Mouse (Mus musculus) forelimb bud, embryonic 11.5 days (tissue): Measurements from ENCODE around the gene Nkx2-2.
"Not testable (repeated sequence)": the region's sequence is repeated elsewhere in the genome, so short reads cannot be mapped to it uniquely, and the experiment has no call there.

Experiments used
- DNase-seq: peaks from one replicate; pipeline ENCODE4 v3.0.0-alpha.2; 2012; ENCODE audit warnings: low read depth, low spot score

Gene Nkx2-2

DNA sequence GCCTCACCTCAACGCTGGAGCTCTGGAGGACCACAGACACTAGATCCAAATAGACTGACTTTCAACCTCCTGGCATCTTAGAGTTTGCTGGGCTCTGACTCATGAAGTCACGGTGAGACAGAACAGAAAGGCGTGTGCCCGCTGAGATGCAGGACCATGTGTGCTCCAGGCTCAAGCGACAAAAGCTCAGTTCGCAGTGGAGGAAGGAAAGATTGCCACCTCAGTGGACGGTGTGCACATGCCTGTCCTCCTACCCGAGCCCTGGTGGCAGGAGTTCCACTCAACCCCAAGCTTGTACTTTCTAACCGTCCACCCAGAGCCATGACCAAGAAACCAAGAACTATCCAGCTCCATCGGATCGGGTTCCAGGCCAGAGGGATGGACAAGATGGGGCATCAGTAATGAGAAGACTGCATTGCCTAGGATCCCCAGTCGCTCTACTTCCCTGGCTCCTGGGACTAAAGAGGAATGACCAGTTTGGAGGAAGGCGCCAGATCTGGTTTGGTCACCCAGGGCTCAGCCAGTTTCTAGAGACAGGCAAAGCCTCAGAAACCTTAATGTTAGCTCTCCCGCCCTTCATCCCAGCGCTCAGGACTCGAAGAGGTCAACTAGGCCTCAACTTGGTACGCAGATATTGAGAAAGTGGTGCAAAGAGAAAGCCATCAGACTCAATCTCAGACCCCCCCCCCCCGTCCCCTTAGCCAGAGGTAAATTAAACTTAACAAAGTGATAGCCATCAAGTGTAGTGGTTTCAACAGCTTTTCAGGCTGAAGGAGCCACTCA lies 11.9 kb downstream of the Nkx2-2 start:
- no peak for DNase-seq

DNA sequence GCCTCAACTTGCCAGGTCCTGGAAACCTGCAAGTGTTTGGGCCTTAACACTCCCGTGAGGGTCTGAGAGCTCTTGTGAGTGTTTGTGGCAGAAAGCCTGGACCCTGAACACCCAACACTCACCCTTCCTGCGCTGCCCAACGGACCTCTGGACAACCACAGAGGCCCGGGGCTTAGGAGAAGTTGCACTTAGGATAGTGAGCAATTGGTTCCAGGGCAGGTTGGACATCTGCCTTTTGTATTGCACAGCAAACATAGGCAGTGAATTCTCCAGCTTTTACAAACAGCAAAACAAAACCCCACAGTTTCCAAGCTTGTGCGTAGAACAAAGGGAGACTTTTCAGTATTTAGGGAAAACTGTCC lies 12.8 kb downstream of the Nkx2-2 start:
- DNase-seq = no peak

DNA sequence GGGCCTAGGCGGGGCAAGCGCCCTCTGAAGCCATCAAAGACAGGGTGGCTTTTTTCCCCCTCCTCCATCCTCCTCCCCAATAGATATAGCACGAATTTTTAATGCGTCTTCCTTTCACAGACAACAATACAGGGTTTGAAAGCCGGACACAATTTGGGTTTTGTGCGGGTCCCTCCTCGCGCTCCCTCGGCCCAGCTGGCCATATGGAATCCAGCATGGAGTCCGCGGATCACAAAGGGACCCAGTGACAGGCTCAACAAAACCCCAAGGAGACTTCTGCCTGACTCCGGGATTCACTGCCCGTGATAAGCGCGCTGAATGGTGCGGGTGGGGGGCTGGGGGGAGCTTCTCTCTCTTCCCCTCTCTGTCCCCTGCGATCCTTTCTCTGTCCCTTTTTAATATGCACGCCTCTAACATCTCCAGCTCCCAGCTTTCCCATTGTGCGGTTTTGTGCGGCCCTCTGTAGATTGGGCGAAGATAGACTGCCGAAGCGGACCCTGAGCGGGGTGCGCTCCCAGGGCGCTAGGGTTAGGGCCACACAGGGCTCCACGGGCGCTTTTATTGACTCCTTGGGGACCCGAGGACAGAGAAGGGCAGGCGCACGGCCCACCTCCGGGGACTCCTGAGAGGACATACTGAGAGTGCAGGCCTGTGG lies 13.3 kb downstream of the Nkx2-2 start:
- DNase-seq = no peak

DNA sequence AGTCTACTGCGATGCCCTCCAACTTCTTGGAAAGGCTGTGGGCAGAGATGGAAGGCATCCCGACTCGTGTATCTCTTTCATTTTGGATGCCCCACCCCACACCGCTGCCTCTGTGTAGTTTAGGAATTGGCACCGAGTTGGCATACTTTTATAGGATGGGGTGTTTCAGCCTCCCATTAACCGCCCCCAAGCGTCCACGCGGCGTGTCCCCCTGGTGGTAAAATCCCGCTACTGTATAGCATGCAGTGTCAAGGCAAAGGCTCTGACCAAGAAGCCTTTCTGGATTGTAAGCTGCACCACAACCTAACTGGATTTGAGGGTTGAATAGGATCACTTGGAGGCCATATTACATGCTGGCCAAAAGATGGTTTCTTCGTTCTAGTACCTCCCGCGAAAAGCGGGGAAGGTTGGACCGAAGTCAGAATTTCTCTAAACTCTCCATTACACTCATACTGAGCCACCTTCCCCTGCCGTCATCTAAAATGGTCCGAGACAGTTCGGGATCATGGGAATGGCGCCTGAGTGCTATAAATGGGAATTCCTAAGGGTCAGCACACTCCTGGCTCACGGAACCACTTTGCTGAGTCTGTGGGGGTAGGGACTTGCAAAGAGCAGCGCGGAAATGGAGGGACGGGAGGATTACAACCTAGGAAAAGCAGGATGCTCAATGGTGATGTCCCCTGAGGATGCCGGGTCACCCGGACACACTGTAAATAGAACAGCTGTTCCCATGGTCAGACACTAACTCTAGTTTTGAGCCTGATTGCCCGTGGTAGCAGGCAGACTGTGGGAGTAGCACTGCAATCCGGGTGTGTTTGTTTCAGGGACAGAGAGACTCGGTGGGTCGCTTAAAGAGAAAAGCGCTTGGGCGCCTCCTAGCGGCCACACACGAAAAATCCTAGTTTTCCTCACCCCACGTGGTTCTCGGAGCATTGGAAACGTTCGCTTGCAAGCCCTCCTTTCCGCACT lies 15.7 kb downstream of the Nkx2-2 start:
- peak; percentile 87 for DNase-seq

DNA sequence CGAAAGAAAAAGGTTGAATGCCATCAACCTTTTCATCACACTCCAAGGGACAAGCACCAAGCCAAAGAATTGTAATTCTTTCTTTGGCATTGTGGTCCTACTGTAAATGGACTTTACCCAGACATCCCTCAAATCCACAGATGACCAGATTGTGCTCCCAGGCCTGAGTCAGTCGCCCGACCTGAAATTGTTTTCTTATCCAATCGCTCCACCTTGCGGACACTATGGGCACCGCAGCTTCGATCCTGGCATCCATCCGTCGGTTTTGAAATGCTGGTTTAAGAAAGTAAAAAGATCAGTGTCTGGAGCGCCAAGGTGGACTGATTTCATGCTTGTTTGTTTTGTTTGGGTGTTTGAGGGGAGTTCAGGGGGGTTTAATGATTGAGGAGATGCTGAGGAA lies 16.4 kb downstream of the Nkx2-2 start:
- peak; percentile 87 for DNase-seq

DNA sequence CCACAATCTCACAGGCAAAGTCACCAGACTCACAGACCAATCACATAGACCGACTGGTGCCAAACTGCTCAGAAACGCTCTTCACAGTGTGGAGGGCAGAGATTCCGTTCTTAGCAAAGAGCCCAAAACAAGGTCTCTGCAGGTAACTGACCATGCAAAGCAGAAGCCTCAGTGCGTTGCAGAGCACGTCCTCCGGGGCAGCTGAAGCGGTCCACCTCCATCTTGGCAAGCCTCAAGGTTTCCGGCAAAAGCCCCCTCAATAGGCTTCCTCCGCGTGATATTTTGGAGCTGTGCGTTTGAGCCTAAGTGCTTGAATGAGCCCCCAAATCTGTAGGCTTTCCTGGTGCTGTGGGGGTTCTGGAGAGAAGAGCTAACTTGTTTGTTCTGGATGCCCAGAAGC lies 18.7 kb downstream of the Nkx2-2 start:
- no peak for DNase-seq

DNA sequence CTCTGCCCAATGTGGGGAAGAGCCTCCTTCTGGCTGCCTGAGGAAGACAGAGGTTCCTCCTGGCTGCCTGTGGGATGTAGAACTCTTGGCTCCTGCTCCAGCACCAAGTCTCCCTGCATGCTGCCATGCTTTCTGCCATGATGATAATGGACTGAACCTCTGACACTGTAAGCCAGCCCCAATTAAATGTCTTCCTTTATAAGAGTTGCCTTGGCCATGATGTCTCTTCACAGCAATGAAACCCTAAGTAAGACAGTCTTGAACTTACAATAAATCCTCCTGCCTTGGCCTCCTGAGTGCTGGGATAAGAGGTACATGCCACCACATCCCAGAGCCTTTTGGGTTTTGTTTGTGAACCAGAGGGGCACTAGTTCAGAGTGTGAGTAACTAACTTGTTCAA lies 20.3 kb downstream of the Nkx2-2 start:
- DNase-seq = no peak

DNA sequence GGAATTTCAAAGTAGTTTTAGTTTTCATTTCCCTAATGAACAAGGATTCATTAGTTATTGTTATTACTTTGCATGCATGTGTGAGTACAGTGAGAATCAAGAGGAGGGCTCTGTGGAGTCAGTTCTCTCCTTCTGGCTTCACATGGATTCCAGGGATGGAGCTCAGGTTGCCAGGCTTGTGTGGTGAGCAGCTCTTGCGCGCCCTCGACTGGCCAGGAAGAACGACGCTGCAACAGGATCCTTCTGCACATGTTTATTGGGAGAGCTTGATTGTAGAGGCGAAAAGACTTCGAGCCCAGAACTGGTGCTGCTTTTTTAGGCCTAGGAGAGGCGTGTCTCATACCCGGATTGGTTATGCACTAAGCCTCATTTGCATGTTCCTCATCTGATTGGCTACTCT lies 23.5 kb downstream of the Nkx2-2 start:
- not testable (repeated sequence) for DNase-seq

DNA sequence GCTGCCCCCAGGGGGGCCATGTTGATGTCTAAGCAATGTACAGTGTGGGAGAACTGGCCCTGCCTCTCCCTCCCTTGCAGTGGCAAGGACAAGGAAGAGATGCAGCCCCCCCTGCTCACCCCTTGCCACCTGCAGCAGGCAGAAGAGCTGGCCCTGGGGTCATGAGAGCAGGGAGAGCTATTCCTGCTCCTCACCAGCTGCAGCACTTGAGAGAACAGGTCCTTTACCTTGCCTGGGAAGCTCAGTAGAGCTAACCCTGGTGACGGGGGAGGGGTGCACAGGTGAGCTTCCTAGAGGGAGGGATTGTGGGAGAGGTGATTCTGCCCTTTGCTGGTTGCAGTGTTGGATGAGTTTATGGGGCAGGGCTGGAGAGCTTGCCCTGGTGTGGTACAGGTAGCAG lies 28.2 kb downstream of the Nkx2-2 start:
- no peak for DNase-seq

DNA sequence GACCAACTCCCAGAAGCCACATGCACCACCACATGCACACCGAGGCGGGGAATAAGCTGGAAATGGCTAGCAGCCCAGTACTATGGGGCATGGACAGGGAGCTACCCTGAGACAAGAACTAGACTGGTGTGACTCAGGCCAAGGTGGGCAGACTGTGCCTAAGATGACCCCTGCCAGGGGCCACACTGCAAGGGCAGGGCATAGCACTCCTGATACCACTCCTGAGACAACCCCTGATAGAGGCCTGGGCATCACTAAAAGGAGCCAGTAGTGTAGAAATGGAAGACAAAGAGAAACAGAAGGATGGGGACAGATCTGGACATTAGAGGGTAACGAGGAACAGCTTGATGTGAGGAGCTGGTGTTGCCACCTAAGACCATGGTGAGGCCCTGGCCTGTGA lies 28.7 kb downstream of the Nkx2-2 start:
- no peak for DNase-seq

DNA sequence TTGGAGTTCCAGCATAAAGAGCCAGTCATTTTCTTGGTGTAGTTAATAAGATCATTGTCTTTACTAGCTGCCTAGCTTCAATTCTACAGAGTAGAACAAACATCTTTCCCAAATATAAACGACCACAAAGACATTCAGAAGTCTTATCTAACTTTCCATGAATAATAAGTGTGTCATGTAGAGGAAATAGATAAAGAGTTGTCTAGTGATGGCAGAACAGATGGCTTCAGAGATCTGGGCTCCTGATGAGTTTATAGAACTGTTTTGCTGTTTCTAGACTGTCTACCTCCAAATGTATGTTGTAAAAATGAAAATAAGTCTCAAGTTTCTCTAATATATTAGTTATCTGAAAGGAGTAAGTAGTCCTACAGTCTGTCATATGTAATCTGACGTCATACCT lies 41.5 kb downstream of the Nkx2-2 start:
- DNase-seq = no peak
